Mouse (Mus musculus) CH12.LX (cell line): Measurements from ENCODE around the gene Gm49673. TPM values are rescaled to one million over a fixed set of nuclear protein-coding genes. Genes with fewer than 3 reads are reported as not detected.
"Not testable (repeated sequence)": the region's sequence is repeated elsewhere in the genome, so short reads cannot be mapped to it uniquely, and the experiment has no call there.

Source experiments
- DNase-seq: peaks from one replicate; pipeline ENCODE4 v3.0.0-alpha.2; 2013; ENCODE audit errors: extremely low read depth
- H3K27ac ChIP-seq: 2 replicates; pipeline ENCODE4 v1.5.1; 2012; ENCODE audit warnings: low read depth, mild to moderate bottlenecking, control low read depth, moderate library complexity; ENCODE audit not compliant: insufficient read depth
- H3K27me3 ChIP-seq: replicated peaks from 2 replicates; pipeline ENCODE3; 2012; ENCODE audit warnings: inconsistent platforms
- H3K36me3 ChIP-seq, 2 experiments: replicated peaks in 1 of 2; 2 replicates each; pipeline versions ENCODE3 to v1.6.1; 2012; ENCODE audit warnings: inconsistent platforms in 1 of 2, low read length in 1 of 2, mild to moderate bottlenecking in 1 of 2, mixed read lengths in 1 of 2, moderate library complexity in 1 of 2; ENCODE audit not compliant: control insufficient read depth in 1 of 2, insufficient read depth in 1 of 2
- H3K4me1 ChIP-seq, 2 experiments: 2 replicates each; pipeline ENCODE4 v1.6.1; 2012; ENCODE audit warnings: inconsistent platforms in 1 of 2, moderate library complexity in 1 of 2; ENCODE audit not compliant: insufficient read depth in 2 of 2, control insufficient read depth in 1 of 2
- H3K4me2 ChIP-seq: 2 replicates; pipeline ENCODE4 v1.6.1; 2012; ENCODE audit warnings: low read depth, mild to moderate bottlenecking, control low read depth; ENCODE audit not compliant: poor library complexity, insufficient read depth, severe bottlenecking
- H3K4me3 ChIP-seq, 3 experiments: fragments of 150-350 bp in 1 of 3; sonication (generic) in 1 of 3; replicated peaks in 1 of 3; 2 replicates each; pipeline versions ENCODE3 to v1.5.1; 2011 to 2012; ENCODE audit warnings: low read depth in 2 of 3, low read length in 2 of 3, mild to moderate bottlenecking in 2 of 3, moderate library complexity in 2 of 3, control low read depth in 1 of 3, improper control_type of control experiment in 1 of 3, inconsistent platforms in 1 of 3, mixed read lengths in 1 of 3; ENCODE audit not compliant: poor library complexity in 1 of 3
- H3K79me2 ChIP-seq: replicated peaks from 2 replicates; pipeline ENCODE4 v1.6.1; 2012; ENCODE audit warnings: mild to moderate bottlenecking, moderate library complexity; ENCODE audit not compliant: control insufficient read depth, poor library complexity, insufficient read depth, severe bottlenecking; ENCODE audit errors: extremely low read depth
- H3K9ac ChIP-seq: 2 replicates; pipeline ENCODE4 v1.6.1; 2012; ENCODE audit warnings: low read depth, mild to moderate bottlenecking, control low read depth, moderate library complexity; ENCODE audit not compliant: insufficient read depth
- H3K9me3 ChIP-seq: replicated peaks from 2 replicates; pipeline ENCODE3; 2012; ENCODE audit warnings: low read length, inconsistent platforms, mixed read lengths
- CTCF ChIP-seq, 2 experiments: IDR thresholded peaks in 1 of 2; conservative IDR thresholded peaks in 1 of 2; 2 replicates each; pipeline ENCODE4 v1.5.1; 2011 to 2012; ENCODE audit warnings: low read depth in 2 of 2, low read length in 2 of 2, improper control_type of control experiment in 1 of 2, inconsistent platforms in 1 of 2, mild to moderate bottlenecking in 1 of 2, moderate library complexity in 1 of 2
- RAD21 ChIP-seq: IDR thresholded peaks from 2 replicates; pipeline ENCODE4 v1.6.1; 2011; ENCODE audit warnings: low read depth, mild to moderate bottlenecking, low read length, improper control_type of control experiment, moderate library complexity
- SMC3 ChIP-seq: IDR thresholded peaks from 2 replicates; pipeline ENCODE4 v1.6.1; 2011; ENCODE audit warnings: low read depth, low read length, improper control_type of control experiment
- dilution Hi-C: fragments of 300-500 bp; cut with MboI; formaldehyde crosslinking; loops from 2 replicates; pipeline ENCODE4 v1.14.3; 2020; ENCODE audit warnings: low sequenced_read_pairs; ENCODE audit not compliant: extremely low pct_unique_long_range_greater_than_20kb, extremely low pct_ligation_motif_present
- in situ Hi-C: fragments of 300-500 bp; cut with MboI; formaldehyde crosslinking; loops from 3 replicates; pipeline ENCODE4 v1.14.3; 2019; ENCODE audit warnings: low sequenced_read_pairs, low pct_ligation_motif_present, low pct_unique_long_range_greater_than_20kb, mixed read lengths
- polyA plus RNA-seq: library from polyadenylated mRNA; unstranded; fragments of >175 nt; gene quantifications from 2 replicates; pipeline ENCODE4 v1.2.1, GENCODE M21; 2012; ENCODE audit warnings: low read depth; ENCODE audit not compliant: insufficient read length
- total RNA-seq, 2 experiments: library from RNA; depleted of rRNA; stranded (reverse); fragments of 300-350 nt in 1 of 2; fragments of >200 nt in 1 of 2; gene quantifications; 2 replicates each; pipeline ENCODE4 v1.2.3; 2012 to 2014

The Gm49673 gene
- total and polyA plus RNA-seq, 3 experiments: 0.10 TPM; not detected in 2

GRCm38 (mm10) chr17:8055919-8056589, 91.5 kb downstream of the Gm49673 start:
- H3K36me3 ChIP-seq, in situ Hi-C loops, H3K9ac ChIP-seq, H3K9me3 ChIP-seq, dilution Hi-C loops, H3K4me3 ChIP-seq, H3K4me1 ChIP-seq, H3K79me2 ChIP-seq, H3K27ac ChIP-seq, DNase-seq, H3K4me2 ChIP-seq, H3K27me3 ChIP-seq: not testable (repeated sequence)

- dilution Hi-C loops, in situ Hi-C loops: not testable (repeated sequence)
- TF ChIP-seq CTCF (conservative IDR thresholded peaks at IDR 0.05 in 1 of 2, IDR thresholded peaks at IDR 0.05 in 1 of 2; ENCODE audit: low read depth in 2 of 2, low read length in 2 of 2): peak in 1 of 2 experiments; percentile 46; a peak in 2 of 4 replicates
- TF ChIP-seq RAD21: peak; percentile 27
Measured at GRCm38 (mm10) chr17:8051247-8051646, 96.3 kb downstream of the Gm49673 start.

GRCm38 (mm10) chr17:8050218-8050617, 97.4 kb downstream of the Gm49673 start:
- H3K9me3 ChIP-seq, H3K79me2 ChIP-seq, H3K4me2 ChIP-seq, H3K27ac ChIP-seq, dilution Hi-C loops, DNase-seq, H3K36me3 ChIP-seq, H3K9ac ChIP-seq, H3K27me3 ChIP-seq, in situ Hi-C loops, H3K4me3 ChIP-seq, H3K4me1 ChIP-seq: not testable (repeated sequence)

More at GRCm38 (mm10) chr17:8051247-8051646, 96.3 kb downstream of the Gm49673 start:
- not testable (repeated sequence) for H3K36me3 ChIP-seq, H3K27me3 ChIP-seq, H3K9me3 ChIP-seq, H3K4me2 ChIP-seq, H3K9ac ChIP-seq, H3K4me3 ChIP-seq, H3K79me2 ChIP-seq, H3K4me1 ChIP-seq, H3K27ac ChIP-seq
- DNase-seq: peak; percentile 8

- H3K4me3 ChIP-seq, H3K4me1 ChIP-seq, H3K4me2 ChIP-seq, H3K79me2 ChIP-seq, DNase-seq, H3K36me3 ChIP-seq, in situ Hi-C loops, H3K9me3 ChIP-seq, H3K27ac ChIP-seq, dilution Hi-C loops, H3K27me3 ChIP-seq, H3K9ac ChIP-seq: not testable (repeated sequence)
- TF ChIP-seq SMC3: peak; percentile 15
- peak in 1 of 2 experiments; percentile 30; a peak in 2 of 4 replicates for TF ChIP-seq CTCF (conservative IDR thresholded peaks at IDR 0.05 in 1 of 2, IDR thresholded peaks at IDR 0.05 in 1 of 2; ENCODE audit: low read depth in 2 of 2, low read length in 2 of 2)
Measured at GRCm38 (mm10) chr17:8046178-8046577, 101.4 kb downstream of the Gm49673 start.

GRCm38 (mm10) chr17:8041197-8041596, 106.4 kb downstream of the Gm49673 start:
- H3K9ac ChIP-seq, H3K79me2 ChIP-seq, H3K9me3 ChIP-seq, DNase-seq, dilution Hi-C loops, in situ Hi-C loops, H3K4me1 ChIP-seq, H3K4me2 ChIP-seq, H3K4me3 ChIP-seq, H3K36me3 ChIP-seq, H3K27ac ChIP-seq, H3K27me3 ChIP-seq: not testable (repeated sequence)

- DNase-seq, H3K79me2 ChIP-seq, H3K27me3 ChIP-seq, H3K9me3 ChIP-seq, H3K4me2 ChIP-seq, H3K36me3 ChIP-seq, H3K27ac ChIP-seq, dilution Hi-C loops, H3K4me3 ChIP-seq, H3K9ac ChIP-seq, H3K4me1 ChIP-seq, in situ Hi-C loops: not testable (repeated sequence)
Measured at GRCm38 (mm10) chr17:8039916-8040635, 107.5 kb downstream of the Gm49673 start.
